Mouse (Mus musculus): ENCODE data around the gene Itm2c. TPM values are rescaled to one million over a fixed set of nuclear protein-coding genes. Genes with fewer than 3 reads are reported as not detected.
A peak's percentile ranks its signal among the peaks of the same experiment; 100 is the strongest.

The Itm2c gene
- total RNA-seq, 2 experiments from 2014 or later, result 87.2 to 93.8 TPM

DNA sequence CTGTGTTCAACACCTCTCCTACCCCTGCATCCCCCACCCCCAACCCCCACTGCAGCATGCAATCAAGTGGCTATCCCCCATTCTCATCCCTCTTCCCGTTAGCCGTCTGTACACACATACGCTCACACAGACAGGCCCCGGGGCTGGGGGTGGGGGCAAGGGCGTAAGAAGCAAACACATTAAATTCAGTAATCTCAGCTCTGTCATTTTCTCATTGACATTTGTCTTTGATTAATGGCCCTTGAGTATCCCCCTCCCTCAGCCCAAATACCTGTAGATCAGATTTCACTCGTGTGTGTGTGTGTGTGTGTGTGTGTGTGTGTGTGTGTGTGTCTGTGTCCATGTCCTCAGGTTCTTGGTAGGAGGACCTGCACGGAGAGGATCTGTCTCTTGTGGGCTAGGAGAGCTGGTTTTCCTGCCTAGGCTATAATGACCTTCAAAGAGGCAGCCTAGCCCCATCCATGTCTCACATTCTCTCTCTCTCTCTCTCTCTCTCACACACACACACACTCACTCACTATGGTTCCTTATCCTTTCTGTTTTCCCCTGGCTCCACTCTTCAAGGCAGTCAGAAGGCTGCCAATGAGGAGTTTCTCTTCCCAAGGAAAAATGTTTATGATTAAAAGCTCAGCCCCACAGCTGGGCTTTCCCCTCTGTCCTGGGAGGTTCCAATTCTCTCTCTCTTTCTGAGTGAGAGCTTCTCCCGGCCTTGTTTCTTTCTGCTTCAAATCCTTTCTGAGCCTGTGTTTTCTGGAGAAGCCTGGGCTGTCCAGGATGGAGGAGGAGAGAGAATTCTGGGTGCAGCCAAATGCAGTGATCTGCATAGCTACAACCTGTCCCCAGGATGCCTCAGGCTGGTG, 4.0 kb downstream of the Itm2c start:
- intact Hi-C loops (cut with DNase I), result no loop called here

DNA sequence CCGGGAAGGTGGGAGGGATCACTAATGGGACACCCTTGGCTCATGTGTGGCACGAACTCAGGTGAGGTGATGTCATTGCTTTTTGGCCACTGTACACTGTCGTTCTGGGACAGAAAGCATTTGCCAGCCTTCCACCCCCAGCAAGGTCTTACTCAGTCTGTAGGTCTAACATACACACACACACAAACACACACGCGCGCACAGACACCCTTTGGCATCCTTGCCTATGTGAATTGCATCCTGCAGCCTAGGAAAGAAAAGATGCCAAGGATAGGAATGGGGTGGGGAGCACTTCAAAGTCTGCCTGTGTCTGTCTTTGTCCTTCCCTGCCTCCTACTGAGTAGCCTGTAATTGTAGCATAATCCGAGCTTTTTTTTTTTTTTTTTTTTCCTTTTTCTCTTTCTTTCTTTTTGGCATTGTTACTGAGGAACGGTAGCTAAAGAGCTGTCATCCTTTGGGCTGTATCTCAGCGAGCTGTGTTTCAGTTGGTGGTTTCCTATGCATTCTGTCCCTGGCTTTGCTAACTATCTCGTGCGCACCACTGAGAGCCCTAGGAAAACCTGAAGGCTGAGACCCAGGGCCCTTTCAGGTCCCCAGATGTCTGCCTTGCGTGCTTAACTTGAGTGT, 4.8 kb downstream of the Itm2c start:
- no peak for DNase-seq
- intact Hi-C loops (cut with DNase I), result no loop called here

More for the DNA sequence above, 4.0 kb downstream of the Itm2c start:
- no peak for DNase-seq

DNA sequence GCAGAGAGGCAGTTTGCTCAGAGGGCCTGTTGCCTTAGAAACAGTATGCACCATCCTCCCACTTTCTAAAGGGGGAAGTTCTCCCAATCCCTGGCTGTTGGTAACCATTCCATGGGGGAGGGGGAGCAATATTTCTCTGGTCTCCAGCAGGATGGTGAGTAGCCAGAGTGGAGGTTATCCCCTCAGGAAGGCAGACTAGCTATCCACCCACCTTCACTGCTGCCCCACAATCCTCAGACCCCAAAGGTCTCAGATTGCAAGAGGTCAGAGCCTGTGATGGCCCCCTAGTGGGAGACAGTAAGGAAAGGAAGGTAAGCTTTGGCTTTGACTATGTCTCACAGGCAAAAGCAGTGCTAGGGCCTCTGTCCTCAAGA, 5.3 kb downstream of the Itm2c start:
- intact Hi-C loops (cut with DNase I), result no loop called here
- no peak for DNase-seq

DNA sequence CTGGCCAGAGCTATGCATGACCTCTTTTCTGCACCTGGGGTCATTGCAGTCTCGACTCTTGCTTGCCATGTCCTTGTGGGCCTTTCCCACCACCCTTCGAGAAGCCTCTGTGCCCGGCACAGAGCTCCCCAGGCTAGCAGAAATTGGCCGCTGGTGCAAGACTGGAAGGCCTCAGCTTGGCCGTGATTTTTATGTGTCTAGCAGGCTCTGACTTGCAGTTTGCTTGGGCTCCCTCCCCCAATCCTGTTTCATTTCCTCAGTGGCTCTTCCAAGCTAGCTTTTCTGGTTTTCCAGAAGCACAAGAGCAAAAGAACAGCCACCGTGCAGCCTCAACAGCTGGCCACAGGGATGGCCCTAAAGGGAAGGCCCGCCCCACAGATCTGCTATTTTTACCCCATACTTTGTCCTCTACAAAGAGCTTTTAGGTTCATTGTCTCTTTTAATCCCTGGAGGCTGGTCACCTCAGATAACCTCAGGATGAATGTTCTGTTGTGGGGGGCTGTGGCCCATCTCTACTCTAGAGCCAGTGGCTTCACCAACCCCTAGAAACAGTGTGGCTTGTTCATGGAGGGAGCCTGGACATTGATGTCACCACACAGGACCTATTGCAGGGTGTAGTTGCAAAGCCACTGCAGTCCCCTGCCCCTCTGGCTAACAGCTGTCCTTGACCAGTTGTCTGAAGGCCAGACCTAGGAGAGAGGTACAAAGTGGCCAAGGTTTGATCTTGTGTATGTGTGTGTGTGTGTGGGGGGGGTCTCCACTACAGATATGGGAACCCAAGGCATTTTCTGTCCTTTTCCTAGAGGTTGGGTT, 6.6 kb downstream of the Itm2c start:
- intact Hi-C loops (cut with DNase I), result loop anchor here (5.0 kb wide), 1 partner anchor 48 kb away; no protein-coding TSS in a partner anchor
- peak in 1 of 2 experiments; percentile 37 for DNase-seq

DNA sequence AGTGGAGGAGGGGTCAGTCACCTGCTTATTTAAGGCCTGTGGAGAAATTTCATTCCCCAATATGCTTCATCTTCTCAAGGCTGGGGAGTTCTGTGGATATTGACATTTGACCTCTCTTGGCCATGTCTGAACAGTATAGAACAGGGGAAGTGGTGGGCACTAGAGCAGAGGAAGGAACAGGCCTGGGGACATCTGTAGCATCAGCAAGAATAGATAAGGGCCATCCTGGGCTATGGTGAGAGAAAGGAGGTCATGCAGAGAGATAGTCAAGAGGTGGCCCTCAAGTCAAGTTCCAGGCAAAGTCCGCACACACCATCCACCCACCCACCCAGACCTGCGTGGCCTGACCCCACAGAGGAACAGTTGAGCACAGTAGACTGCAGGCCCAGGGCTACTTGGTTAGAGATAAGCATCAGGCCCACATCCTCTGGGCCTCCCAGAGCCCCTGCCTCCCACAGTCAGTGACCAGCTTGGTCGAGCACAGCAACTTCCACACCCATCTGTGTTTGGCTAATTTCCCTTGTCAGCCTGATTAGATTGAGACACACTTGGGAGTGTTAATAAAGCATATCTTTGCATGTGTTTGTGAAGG, 7.5 kb downstream of the Itm2c start:
- intact Hi-C loops (cut with DNase I), result loop anchor here (5.0 kb wide), 1 partner anchor 49 kb away; no protein-coding TSS in a partner anchor
- DNase-seq, result peak in 1 of 2 experiments; percentile 45

DNA sequence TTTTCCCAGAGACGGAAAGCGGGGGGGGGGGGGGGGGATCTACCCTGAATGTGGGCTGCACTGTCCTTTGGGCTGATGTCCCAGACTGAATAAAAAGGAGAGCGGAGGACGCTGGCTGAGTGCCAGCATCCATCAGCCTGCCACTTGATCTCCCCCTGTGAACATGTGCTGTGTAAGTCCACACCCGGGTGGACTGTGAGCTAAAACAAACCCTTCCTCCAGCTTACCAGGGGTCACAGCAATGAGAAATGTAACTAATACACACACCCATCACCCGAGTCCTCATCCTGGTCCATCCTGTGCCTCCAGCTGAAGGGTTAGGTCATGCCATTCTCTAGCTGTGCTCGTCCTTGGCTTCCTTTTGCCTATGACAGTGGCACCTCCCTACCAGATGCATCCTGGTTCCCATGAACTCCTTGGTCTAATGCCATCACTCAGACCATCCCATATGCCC, 8.1 kb downstream of the Itm2c start:
- intact Hi-C loops (cut with DNase I), result loop anchor here (5.0 kb wide), 1 partner anchor 50 kb away; no protein-coding TSS in a partner anchor
- peak; percentile 51 to 59 for DNase-seq

DNA sequence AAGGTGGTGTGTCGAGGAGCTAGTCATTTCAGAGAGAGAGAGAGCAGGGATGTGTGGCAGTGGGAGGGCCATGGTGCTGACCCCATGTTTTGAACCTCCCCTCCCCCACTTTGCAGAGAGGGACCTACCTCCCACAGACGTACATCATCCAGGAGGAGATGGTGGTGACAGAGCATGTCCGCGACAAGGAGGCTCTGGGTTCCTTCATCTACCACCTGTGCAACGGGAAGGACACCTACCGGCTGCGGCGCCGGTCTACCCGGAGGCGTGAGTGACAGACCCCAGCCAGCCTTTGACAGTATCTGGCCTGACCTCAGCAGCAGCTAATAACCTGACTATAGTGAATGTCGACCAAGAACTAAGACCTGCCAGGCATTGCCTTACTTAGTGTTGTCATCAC, 12.8 kb downstream of the Itm2c start:
- intact Hi-C loops (cut with DNase I), result no loop called here
- DNase-seq, result no peak

DNA sequence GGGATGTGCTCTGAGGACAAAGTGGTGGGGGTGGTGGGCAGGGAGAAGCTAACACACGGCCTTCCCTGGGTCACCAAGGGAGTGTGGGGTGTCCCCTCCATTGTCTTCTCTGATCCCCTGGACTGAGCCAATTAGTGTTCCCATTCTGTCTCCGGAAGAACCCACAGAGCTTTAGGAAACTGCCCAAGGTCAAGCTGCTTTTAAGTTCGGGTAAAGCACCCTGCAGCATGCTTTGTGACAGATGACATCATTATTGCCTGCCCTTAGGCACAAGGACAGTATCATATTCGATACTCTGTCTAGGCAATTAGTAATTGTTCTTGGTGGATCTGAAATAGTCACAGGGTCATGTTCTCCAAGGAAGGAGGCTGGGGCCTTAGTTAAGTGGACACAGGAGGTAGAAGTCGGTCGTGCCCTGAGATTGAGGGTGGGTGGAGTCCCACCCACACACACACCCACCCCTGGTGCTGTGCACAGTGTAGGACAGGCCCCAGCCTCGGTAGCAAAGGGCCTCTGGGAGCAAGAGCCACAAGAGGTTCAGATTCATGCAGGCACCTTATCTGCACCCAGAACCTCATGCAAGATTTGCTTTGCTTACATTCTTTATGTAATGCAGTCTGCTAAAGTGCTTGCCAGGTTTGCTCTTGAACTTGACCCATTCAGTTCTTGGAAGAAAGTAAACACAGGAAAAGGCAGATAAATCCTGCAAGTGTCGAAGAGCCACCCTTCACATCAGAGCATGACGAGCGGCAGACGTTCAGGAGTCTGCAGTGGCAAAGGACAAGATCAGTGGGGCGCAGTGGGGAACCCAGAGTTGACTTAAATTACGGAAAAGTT, 14.9 kb downstream of the Itm2c start:
- intact Hi-C loops (cut with DNase I), result no loop called here
- no peak for DNase-seq

DNA sequence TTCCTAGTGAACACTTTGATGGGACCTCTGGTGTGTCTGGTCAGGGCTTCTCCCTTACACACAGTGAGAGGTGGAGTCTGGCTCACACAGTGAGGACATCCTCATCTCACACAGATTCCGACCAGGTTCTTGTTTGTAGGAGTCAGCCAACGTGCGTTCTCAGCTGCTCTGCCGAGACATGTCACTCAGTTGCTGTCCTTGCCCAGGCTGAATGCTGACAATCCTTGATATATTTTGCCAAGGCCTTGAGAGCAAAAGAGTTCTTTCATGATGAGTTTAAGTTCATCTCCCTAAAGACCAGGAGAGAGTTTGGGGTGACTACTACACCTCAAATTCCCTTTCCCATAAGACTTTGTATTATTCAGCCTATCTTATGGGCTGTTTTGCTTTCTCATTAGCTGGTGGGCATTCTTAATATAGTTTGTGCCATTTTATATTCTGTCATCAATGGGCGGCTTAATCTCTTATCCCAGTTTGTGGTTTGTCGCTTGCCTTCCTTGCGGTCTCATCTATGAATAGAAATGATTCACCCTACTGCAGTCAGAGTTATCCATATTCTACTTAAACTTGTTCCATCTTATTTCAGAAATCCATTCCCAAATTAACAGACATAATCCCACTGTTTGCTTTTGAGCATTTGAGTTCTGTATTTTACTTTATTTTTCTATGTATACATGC, 19.1 kb downstream of the Itm2c start:
- intact Hi-C loops (cut with DNase I), result no loop called here

DNA sequence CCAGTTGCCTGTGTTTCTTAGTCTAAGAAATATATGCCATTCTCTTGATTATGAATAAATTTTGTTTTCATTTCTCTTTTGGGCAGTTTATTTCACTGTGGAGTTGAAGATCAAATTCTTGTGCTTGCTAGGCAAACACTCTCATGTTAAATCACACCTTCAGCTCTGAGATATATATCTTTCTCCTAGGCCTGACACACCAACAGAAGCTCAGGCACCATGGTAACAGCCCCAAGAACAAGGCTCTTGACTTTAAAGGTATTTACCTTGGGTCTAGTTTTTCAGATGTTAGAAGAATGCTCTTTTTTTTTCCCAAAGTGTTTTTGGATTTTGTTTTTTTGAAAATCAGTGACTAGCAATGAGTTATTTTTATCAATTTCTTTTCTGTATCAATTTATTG, 21.8 kb downstream of the Itm2c start:
- no peak for DNase-seq
- intact Hi-C loops (cut with DNase I), result no loop called here

More for the DNA sequence above, 19.1 kb downstream of the Itm2c start:
- no peak for DNase-seq

DNA sequence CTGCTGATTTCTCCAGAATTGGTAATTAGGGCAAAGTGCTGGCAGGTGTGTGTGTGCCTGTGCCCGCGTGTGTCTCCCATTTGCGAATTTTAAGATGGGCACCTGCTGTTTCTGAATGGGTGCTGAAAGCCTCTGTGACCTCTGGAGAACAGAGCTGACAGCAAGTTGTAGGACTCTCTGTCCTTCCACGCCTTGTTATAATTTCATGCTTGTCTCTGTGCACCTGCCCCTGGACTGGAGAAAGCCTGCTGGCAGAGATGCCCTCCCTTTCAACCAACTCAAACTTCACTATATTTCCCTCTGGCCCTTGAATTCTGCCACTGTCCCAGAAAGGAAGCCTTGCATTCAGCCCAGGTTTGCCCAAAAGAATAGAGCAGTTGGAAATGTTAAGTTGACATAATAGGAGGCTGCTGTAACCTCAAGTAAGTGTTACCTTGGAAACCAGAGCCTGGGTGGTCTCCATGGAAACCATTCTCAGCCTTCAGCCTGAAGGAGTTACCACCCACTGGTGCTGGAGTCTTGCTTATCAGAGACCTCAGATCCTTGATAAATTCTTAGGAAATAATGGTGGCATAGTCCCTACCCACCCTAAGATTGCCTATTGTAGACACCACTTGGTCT, 22.9 kb downstream of the Itm2c start:
- no peak for DNase-seq
- intact Hi-C loops (cut with DNase I), result no loop called here

DNA sequence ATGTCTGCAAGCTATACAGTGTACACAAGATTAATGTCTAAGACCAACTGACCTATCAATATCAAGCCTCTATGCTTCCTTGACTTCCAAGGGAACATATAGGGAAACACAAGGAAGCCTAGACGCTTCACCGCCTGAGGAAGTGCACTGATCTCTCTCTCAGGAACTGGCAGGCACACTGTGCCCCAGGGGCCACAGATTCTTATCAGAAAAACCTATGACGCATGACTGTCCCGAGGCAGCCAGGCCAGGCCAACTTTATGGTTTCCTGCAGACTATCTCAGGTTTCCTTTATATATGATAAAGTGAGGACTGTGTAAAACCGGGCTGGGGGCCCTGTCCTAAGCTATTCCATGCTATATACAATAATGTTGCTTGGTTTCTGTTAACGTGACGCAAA, 25.5 kb downstream of the Itm2c start:
- DNase-seq, result no peak
- intact Hi-C loops (cut with DNase I), result no loop called here

DNA sequence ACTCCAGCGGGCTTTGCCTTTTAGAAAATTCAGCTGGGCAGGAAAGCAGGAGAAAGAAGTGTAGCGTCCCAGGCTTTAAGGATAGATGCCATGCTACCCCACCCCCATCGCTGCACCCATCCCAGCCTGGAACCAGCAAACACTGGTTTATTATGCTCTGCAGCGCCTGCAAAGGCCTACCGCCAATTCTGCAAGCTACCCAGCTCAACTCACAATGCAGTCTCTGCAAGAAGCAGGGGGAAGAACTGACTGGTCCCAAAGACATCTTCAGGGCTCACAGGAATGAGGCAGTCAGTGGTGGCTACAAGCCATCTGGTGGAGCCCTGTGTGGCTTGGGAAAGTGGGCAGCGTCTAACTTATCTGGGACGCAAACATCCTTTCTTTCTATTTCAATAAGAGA, 27.6 kb downstream of the Itm2c start:
- DNase-seq, result no peak
- intact Hi-C loops (cut with DNase I), result no loop called here

DNA sequence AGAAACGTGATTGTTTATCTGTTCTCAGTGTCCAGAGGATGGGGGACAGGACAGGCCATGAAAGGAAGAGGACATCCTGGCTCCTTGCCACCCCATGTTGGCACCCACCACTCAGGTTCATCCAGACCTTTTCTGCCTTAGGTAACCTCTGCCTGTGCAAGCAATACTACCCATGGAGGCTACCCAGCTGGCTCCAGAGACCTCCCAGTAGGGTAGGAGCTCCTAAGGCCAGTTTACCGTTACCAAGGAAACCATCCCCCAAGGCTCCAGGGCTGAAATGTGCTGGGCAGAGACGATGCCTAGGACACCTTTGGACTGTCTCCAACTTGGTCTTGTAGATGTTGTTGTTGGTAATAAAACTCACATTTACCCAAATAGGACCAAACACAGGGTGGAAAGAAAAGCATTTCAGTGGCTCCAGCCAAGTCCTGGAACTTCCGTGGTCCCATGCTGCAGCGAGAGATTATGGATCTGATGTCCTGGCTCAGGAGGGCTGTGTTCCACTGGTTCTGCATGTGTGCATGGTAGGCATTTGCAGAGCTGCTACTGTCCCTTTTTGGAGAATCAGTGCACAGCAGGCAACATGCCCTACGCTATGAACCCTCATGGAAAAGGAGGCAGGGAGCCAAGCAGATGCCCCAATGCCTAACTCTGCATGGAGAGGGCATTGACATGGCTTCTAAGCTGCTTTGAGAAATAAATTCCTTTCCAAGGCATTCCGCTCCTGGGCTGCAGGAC, 28.2 kb downstream of the Itm2c start:
- intact Hi-C loops (cut with DNase I), result no loop called here
- no peak for DNase-seq

DNA sequence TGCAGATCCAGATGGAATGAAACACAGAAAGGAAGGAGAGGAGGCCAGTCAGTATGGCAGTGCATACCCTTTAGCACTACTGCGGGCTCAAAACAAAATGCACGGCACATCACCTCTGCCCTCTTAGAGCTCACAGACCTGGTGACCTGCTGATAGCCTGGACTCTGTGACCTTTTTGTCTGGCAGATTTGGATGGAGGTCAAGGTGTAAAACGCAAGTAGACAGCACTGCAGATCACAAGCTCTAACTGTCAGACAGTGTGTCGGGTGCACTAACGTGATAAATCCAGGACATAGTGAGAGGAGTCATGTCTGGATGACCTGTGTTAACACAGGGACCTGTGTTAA, 28.8 kb downstream of the Itm2c start:
- intact Hi-C loops (cut with DNase I), result no loop called here
- DNase-seq, result no peak

DNA sequence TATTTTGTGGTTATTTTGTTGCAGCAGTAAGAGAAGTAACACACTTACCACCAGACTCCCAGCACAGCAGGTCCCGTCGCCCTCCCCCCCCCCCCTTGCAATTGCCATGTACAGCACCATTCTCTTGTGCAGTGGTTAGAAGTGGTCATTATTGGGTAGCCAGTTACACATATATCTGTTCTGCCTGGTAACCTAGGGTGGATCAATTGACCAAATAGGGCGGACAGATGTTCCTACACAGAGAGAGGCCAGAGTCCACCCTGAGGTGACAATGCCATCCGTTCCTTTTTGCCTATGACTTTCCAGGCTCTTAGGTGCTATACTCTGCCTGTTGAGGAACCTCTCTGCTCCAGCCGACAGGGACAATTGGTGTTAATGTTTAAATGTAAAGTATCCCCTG, 31.1 kb downstream of the Itm2c start:
- no peak for DNase-seq
- intact Hi-C loops (cut with DNase I), result no loop called here

DNA sequence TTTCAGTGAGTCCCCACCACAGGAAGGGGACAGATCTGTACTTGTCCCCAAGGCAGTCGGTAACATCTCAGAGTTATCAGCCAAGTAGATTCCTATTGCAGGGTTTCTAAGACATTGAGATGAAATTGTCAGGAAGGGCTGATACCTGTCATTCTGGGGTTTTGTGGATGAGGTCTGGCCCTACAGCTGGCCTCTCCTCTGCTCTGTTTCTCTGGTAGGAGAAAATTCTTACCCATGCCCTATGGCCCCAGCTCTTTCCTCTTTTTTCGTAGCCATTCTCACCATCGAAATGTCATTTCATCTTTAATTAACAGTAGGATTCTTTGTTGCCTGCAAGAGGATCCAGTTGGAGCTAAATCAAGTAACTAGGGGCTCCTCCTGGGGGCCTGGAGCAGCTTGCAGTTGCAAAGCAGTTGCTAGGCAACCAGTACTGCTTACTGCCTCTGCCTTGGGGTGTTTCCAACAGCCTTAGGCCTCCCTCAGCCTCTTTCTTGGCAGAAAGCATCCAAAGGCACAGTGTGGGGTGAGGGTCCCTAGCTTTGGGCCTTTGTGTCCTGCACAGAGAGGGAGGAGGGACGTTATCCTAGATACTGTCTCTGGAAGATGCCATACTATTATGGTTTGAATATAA, 34.1 kb downstream of the Itm2c start, which contains the start of gene 4933407L21Rik:
TSS of gene 4933407L21Rik (plus strand) at position 427 of the 631 bp plus-strand sequence.
- DNase-seq, result peak in 1 of 2 experiments; percentile 17
- intact Hi-C loops (cut with DNase I), result no loop called here

DNA sequence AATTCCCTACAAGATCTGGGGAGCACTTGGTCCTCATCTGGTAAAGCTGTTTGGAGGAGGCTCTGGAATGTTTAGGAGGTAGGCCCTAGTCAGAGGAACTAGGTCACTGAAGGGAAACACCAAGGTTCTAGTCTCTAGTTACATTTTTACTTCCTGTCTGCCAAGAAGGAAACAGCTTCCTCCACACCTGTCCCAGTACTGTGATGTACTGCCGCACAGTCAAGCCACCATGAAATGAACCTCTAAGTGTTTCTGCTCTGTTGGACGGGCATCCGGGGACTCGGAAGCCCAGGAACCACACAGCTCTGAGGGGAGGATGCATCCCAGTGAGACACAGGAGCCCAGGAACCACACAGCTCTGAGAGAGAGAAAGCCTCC, 34.6 kb downstream of the Itm2c start:
- DNase-seq, result no peak
- intact Hi-C loops (cut with DNase I), result no loop called here

Data from heart, postnatal 14 days (tissue).